Mouse (Mus musculus) midbrain, embryonic 15.5 days (tissue): ENCODE results near the gene Fam3c. TPM values are rescaled to one million over a fixed set of nuclear protein-coding genes. Genes with fewer than 3 reads are reported as not detected.

Experiments used
- ATAC-seq: fragments of 200-750 bp; cut with Nextera tagmentation; replicated peaks from 2 replicates; pipeline ENCODE4 v1.8.0; 2017; ENCODE audit warnings: moderate TSS enrichment
- H3K27ac ChIP-seq: fragments of 300-500 bp; sonication (generic); 2 replicates; pipeline ENCODE4 v1.5.1; 2015; ENCODE audit warnings: mild to moderate bottlenecking, inconsistent platforms
- H3K27me3 ChIP-seq: fragments of 300-500 bp; sonication (generic); replicated peaks from 2 replicates; pipeline ENCODE4 v1.6.1; 2015; ENCODE audit warnings: inconsistent platforms
- H3K36me3 ChIP-seq: fragments of 300-500 bp; sonication (generic); replicated peaks from 2 replicates; pipeline ENCODE4 v1.6.1; 2015; ENCODE audit warnings: inconsistent platforms
- H3K4me1 ChIP-seq: fragments of 300-500 bp; sonication (generic); 2 replicates; pipeline ENCODE4 v1.6.1; 2015; ENCODE audit warnings: inconsistent platforms
- H3K4me2 ChIP-seq: fragments of 300-500 bp; sonication (generic); 2 replicates; pipeline ENCODE4 v1.6.1; 2015; ENCODE audit warnings: inconsistent platforms, mild to moderate bottlenecking, moderate library complexity
- H3K4me3 ChIP-seq: fragments of 300-500 bp; sonication (generic); 2 replicates; pipeline ENCODE4 v1.5.1; 2015; ENCODE audit warnings: mild to moderate bottlenecking, inconsistent platforms
- H3K9ac ChIP-seq: fragments of 300-500 bp; sonication (generic); 2 replicates; pipeline ENCODE4 v1.6.1; 2015; ENCODE audit warnings: mild to moderate bottlenecking, inconsistent platforms
- H3K9me3 ChIP-seq: fragments of 300-500 bp; sonication (generic); 2 replicates; pipeline ENCODE4 v1.6.1; 2016; ENCODE audit warnings: inconsistent platforms
- WGBS: fragments of 180-500 bp; shearing (Covaris S2); methylation state at CpG from one replicate; pipeline ENCODE4 v1.1.7; 2015; ENCODE audit warnings: mixed read lengths; 5-methylcytosine and 5-hydroxymethylcytosine counted together
- polyA plus RNA-seq: library from polyadenylated mRNA; unstranded; fragments of >200 nt; fragmentation: Nextera tagmentation; extraction: Ambion mirVana; gene quantifications from 2 replicates; pipeline ENCODE4 v1.2.1, GENCODE M21; 2015

The Fam3c gene
- polyA plus RNA-seq, 1 experiment from 2014 or later: 77.8 TPM

DNA sequence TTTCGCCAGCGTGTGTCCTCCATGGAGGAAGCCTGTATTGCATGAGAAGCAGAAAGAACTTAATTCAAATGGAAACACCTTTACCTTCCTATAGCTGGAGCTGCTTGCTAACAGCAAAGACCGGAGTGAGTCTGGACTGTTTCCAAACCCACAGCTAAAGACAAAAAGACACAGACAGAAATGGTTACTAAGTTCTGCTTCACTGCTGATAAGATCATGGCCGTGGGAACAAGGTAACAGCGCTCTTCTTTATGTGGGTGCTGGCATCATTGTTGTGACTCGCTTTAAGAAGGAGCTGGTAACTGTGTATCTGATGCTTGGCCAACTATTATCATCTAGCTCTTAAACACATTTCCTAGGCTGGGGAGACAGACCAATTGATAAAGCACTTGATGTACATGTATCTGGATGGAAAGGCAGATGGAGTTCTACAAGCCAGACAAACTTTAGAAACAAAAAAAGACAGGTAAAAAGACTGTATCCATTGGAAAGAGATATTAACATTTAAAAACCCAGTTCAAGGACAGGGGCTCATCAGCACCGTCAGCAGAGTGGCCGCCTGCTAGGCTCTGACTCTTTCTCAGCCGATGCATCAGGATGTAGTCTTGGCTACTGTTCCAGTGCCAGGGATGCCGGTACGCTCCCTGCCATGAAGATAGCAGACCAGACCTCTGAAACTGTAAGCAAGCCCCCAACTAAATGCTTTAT, 6.4 kb downstream of the Fam3c start:
- Histone ChIP-seq H3K4me3 (no peak overlapping the region), H3K9me3 (no peaks in the 10 kb centered on the region), H3K4me1 (peaks cover 9% of the 10 kb centered on the region), H3K27me3 (no peaks in the 10 kb centered on the region), H3K36me3 (no peaks in the 10 kb centered on the region), H3K9ac (no peak overlapping the region), H3K27ac (no peak overlapping the region), H3K4me2 (no peak overlapping the region)
- WGBS: 89% methylated on average over 11 of the region's 11 CpGs
- no peak for ATAC-seq

DNA sequence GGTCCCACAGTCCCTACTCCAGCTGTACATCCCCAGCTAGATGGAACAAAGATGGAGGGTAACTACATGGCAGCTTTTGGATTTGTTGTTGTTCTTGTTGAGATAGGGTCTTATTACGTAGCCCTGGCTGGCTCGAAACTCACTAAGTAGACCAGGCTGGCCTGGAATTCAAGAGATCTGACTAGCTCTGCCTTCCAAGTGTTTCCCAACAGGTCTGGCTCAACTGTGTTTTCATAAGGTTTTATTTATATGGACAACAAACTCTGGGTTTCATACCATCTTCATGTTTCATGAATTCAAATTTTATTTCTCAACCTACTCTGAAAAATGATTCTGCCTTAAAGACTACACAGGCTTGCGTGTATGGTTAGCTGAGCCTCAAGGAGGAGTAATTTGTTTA, 7.1 kb downstream of the Fam3c start:
- H3K9me3 ChIP-seq: no peaks in the 10 kb centered on the region
- H3K4me3 ChIP-seq: no peak overlapping the region
- no peak overlapping the region for H3K27ac ChIP-seq
- H3K36me3 ChIP-seq: no peaks in the 10 kb centered on the region
- no peak for ATAC-seq
- WGBS: 96% methylated on average over 3 of the region's 3 CpGs
- H3K4me1 ChIP-seq: peaks cover 7% of the 10 kb centered on the region; the same call in 1 of the 2 replicates
- H3K27me3 ChIP-seq: no peaks in the 10 kb centered on the region
- H3K4me2 ChIP-seq: no peak overlapping the region
- no peak overlapping the region for H3K9ac ChIP-seq

DNA sequence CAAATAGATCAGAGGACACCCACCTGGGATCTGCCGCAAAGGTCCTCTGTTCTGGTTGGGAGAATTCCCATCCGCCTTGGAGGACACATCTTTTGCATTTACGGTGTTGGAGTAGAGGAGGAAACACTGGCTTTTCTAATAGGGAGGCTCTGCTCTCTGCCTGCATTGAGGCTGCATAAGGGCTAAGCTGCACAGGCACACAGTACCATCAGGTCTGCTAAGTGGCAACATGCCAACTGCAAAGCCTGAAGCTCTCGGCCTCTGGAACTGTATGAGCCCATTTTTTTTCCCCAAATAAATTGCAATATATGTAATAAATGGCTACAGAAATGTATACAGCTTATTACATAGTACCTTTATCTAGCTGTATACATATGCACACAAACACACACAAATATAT, 7.9 kb downstream of the Fam3c start:
- 71% methylated on average over 4 of the region's 4 CpGs for WGBS
- H3K27me3 ChIP-seq: no peaks in the 10 kb centered on the region
- H3K27ac ChIP-seq: no peak overlapping the region
- no peak overlapping the region for H3K9ac ChIP-seq
- no peaks in the 10 kb centered on the region for H3K36me3 ChIP-seq
- ATAC-seq: no peak
- no peaks in the 10 kb centered on the region for H3K9me3 ChIP-seq
- no peak overlapping the region for H3K4me2 ChIP-seq
- H3K4me3 ChIP-seq: no peak overlapping the region
- H3K4me1 ChIP-seq: peaks cover under 1% of the 10 kb centered on the region; the same call in 1 of the 2 replicates

DNA sequence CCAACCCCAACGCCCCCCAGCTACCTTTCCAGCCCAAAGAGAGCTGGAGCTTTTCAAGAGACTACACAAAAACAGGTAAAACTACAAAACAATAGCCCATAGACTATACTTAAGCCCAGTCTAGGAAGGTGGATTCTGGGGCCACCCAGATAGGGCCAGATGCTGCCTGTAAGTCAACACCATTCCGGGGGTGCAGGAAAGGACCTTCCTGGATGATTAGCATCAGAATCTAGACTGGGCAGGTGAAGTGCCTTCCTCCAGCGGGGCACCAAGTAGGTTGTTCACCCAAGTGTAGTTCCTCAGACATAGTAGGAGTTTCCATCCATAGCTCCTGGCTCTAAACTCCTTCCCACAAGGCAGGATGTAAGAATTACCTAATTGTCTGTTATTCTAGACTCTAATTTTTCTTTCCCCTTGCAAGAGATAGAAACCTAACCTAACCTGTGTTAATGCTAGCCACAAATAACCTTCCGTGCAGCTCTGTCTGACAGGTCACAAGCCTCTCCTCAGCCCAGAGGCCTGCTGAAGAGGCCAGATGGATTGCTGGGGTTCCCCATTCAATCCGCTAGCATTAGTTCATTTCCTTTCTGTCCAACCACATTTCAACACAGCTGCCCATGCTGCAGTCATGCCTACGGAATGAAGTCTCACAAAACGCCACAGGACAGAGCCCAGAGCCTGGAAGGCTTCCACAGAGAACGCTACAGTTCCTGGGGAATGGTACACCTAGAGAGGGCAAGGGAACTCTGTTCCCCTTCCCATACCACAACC, 8.7 kb downstream of the Fam3c start:
- Histone ChIP-seq H3K36me3 (no peaks in the 10 kb centered on the region), H3K27me3 (no peaks in the 10 kb centered on the region), H3K4me1 (no peaks in the 10 kb centered on the region), H3K9me3 (no peaks in the 10 kb centered on the region), H3K9ac (no peak overlapping the region), H3K27ac (no peak overlapping the region), H3K4me3 (no peak overlapping the region), H3K4me2 (no peak overlapping the region)
- WGBS: 83% methylated on average over 8 of the region's 8 CpGs
- ATAC-seq: no peak

DNA sequence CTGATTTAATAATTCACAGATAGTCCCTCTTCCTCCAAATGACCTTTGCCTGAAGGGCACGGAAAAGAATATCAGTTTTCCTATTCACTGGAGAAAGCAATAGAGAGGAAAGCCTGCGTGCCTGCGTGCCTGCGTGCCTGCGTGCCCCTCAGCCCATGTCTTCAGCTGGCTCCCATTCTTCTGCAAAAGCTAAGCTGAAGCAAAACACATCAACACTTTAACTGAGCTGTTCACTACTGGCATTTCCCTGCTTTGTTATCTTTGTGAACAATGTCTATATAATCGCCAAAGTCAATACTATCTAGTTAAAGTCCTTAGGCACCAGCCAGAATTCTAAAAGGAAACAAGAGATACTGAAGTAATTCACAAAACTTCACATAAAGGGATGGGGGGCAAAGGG, 11.6 kb downstream of the Fam3c start:
- no peak overlapping the region for H3K4me2 ChIP-seq
- no peaks in the 10 kb centered on the region for H3K36me3 ChIP-seq
- 52% methylated on average over 6 of the region's 6 CpGs for WGBS
- ATAC-seq: no peak
- no peak overlapping the region for H3K27ac ChIP-seq
- no peaks in the 10 kb centered on the region for H3K27me3 ChIP-seq
- no peaks in the 10 kb centered on the region for H3K9me3 ChIP-seq
- no peak overlapping the region for H3K9ac ChIP-seq
- H3K4me3 ChIP-seq: no peak overlapping the region
- no peaks in the 10 kb centered on the region for H3K4me1 ChIP-seq

DNA sequence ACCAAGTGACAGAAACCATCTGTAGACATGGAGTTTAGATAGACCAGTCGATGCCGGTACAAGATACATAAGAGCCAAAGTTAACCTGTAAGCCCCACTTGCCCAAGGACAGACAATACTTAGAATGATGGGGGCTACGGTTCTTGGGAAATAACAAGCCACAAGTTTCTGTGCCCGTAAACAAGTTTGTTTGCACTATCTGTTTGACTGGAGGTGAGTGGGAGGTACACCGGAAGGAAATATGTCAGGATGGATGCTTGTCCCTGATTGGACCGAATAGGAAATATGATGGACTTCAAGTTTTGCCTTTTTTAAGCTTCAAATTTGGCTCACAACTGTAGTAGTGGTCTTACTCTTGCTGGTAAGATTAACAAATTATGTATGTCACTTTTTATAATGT, 12.3 kb downstream of the Fam3c start:
- no peaks in the 10 kb centered on the region for H3K27me3 ChIP-seq
- H3K4me3 ChIP-seq: no peak overlapping the region
- no peaks in the 10 kb centered on the region for H3K9me3 ChIP-seq
- no peak for ATAC-seq
- no peak overlapping the region for H3K27ac ChIP-seq
- H3K4me2 ChIP-seq: no peak overlapping the region
- no peak overlapping the region for H3K9ac ChIP-seq
- no peaks in the 10 kb centered on the region for H3K4me1 ChIP-seq
- 95% methylated on average over 6 of the region's 6 CpGs for WGBS
- no peaks in the 10 kb centered on the region for H3K36me3 ChIP-seq

DNA sequence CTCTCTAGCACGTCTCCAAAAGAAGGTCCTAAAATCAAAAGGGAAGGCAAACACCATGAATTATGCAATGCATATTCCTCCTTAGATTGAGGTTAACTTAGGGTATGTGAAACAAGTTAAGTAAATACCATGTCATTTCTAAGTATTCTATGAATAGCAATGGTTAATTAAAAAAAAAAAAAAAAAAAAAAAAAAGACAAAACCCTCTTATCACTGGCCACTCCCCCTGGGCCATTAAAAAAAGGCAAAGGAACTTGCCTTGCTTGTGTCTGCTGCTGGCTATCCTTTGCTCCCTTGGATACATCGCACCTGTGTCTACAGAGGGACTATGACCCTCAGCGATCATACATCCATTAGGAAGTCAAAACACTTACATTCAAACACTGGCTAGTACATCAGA, 12.8 kb downstream of the Fam3c start:
- no peak overlapping the region for H3K27ac ChIP-seq
- no peak overlapping the region for H3K4me3 ChIP-seq
- H3K4me2 ChIP-seq: no peak overlapping the region
- H3K4me1 ChIP-seq: no peaks in the 10 kb centered on the region
- no peak overlapping the region for H3K9ac ChIP-seq
- H3K9me3 ChIP-seq: no peaks in the 10 kb centered on the region
- H3K36me3 ChIP-seq: no peaks in the 10 kb centered on the region
- WGBS: 90% methylated on average over 3 of the region's 3 CpGs
- ATAC-seq: no peak
- H3K27me3 ChIP-seq: no peaks in the 10 kb centered on the region

DNA sequence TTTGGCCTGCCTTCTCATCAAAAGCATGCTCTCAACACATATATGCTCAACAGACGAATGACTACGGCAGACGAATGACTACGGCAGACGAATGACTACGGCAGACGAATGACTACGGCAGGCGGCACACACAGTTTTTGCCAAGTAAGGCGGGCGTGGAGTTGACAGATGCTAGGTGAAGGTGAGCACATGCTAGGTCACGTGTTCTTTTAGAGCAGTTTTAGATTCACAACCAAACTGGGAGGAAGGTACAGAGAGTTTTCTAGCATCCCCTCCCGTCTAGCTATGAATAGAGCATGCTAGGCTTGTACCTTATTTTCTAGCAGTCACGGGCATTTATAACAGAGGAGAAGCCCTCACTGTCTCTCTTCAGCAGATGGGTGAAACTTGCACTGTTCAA, 15.3 kb downstream of the Fam3c start:
- Histone ChIP-seq H3K27ac (no peak overlapping the region), H3K9ac (no peak overlapping the region), H3K4me1 (no peaks in the 10 kb centered on the region), H3K27me3 (no peaks in the 10 kb centered on the region), H3K4me2 (no peak overlapping the region), H3K9me3 (no peaks in the 10 kb centered on the region), H3K36me3 (no peaks in the 10 kb centered on the region), H3K4me3 (no peak overlapping the region)
- no peak for ATAC-seq
- WGBS: 96% methylated on average over 14 of the region's 14 CpGs

DNA sequence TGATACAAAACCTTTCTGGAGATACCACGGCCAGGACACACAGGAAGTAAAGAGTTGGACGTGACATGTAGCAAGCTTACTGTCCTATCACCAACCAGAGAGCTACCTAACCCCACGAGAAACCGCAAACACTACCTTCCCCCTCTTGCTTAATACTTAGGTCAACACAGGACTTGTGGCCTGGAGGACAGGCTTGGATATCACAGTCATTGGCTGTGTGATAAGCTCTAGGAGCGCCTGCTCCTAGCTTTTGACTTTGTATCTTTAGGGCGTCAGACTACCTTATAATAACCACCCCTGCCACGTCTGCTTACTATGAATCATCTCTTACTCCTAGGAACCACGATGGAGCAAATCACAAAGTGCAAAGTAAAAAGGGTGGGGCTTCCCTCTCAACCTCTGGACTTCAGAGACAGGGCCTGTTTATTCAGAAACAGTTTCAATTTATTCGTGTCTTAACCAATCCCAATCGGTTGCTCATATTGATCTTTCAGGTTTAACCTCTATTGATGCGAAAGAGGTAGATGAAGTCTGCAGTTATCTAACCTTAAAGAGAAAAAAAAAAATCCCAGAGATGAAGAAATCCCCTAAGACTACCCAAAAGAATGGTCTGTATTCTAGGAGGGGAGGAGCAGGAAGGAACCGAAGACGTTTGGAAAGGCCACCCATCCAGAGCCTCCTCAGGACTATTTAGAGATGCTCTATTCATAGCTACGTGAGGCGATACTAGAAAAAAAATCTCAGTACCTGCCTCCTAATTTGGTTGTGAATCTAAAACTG, 16.1 kb downstream of the Fam3c start:
- no peak overlapping the region for H3K9ac ChIP-seq
- H3K36me3 ChIP-seq: no peaks in the 10 kb centered on the region
- no peak for ATAC-seq
- H3K27ac ChIP-seq: no peak overlapping the region
- no peak overlapping the region for H3K4me2 ChIP-seq
- no peaks in the 10 kb centered on the region for H3K27me3 ChIP-seq
- H3K9me3 ChIP-seq: no peaks in the 10 kb centered on the region
- H3K4me1 ChIP-seq: no peaks in the 10 kb centered on the region
- H3K4me3 ChIP-seq: no peak overlapping the region
- WGBS: 95% methylated on average over 15 of the region's 15 CpGs

DNA sequence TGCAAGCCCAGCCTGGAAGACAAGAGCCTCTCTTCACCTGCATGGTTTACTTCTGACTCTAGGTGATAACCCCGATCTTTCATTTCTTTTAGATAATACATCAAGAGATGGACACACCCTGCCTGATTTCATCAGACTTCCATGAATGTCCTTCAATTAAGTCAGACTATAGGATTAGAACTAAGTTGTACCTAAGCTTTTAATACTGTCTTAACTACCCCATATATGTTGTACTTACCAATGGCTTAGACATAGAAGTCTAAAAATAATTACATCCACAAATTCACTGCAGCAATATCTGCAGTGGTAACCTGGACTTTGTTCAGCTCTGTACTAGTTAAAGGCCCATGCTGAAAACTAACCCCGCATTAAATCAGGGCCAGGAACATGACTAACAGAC, 23.5 kb downstream of the Fam3c start:
- H3K27me3 ChIP-seq: no peaks in the 10 kb centered on the region
- H3K9ac ChIP-seq: no peak overlapping the region
- no peak overlapping the region for H3K4me3 ChIP-seq
- H3K27ac ChIP-seq: no peak overlapping the region
- no peaks in the 10 kb centered on the region for H3K4me1 ChIP-seq
- H3K9me3 ChIP-seq: no peaks in the 10 kb centered on the region
- H3K36me3 ChIP-seq: no peaks in the 10 kb centered on the region
- no peak for ATAC-seq
- no peak overlapping the region for H3K4me2 ChIP-seq
- 90% methylated on average over 2 of the region's 2 CpGs for WGBS

DNA sequence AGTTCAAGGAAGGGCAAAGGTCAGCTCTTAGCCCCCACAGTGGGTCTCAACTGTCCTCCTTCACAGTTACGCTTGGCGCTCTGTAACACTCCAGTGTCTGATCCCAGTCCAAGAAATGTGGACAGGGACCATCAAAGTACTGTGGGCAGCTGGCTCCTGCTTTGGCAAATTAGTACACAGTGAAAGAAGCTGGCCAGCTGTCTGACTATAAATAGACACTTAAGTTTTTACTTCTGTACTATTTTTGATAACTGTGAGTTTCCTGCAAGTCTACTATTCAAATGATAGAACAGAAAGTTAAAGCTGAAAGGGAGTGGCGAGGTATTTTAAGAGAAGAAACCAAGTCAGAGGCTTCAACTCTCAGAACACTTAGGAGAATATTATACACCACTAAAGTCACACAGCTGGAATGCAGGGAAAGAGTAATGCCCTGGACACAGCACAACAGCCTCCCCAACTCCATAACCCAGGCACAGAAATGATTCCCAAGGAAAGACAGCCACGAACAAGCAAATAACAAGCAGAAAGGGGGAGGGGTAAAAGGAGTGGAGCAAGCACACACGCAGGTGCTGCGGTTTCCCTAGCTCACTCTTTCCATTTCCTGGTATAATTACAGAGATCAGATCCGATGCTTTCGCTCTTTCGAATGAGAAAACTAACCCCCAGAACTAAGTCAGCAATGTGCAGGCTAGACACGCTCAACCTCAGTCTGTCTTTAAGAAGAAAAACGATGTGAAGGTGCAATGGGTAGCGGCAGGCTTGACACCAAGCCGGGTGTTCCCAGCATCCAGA, 25.7 kb downstream of the Fam3c start:
- H3K36me3 ChIP-seq: no peaks in the 10 kb centered on the region
- no peak for ATAC-seq
- H3K4me2 ChIP-seq: no peak overlapping the region
- no peaks in the 10 kb centered on the region for H3K9me3 ChIP-seq
- H3K27me3 ChIP-seq: no peaks in the 10 kb centered on the region
- H3K4me1 ChIP-seq: 0 out of 2 replicates have a peak, but pooled peaks cover 5% of the 10 kb centered on the region
- no peak overlapping the region for H3K4me3 ChIP-seq
- H3K27ac ChIP-seq: no peak overlapping the region
- H3K9ac ChIP-seq: no peak overlapping the region
- 92% methylated on average over 13 of the region's 13 CpGs for WGBS

DNA sequence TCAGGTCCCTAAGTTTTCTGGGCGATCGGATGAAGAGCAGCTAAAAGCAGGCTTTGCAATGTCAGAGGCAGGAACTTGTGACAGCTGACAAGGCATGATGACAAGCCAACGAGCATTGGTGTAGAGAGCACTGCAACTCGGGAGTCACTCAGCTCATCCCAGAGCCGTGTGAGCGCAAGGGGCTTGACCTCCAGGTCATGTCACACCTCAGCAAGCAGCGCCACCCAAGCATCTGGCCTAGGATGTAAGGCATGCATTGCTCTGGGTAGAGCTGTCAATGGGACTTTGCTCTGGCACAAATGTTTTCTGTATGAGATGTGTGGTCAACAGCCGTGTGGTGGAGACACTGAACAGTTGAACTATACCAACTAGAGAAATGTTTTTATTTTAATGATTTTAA, 28.1 kb downstream of the Fam3c start:
- no peak overlapping the region for H3K4me3 ChIP-seq
- no peaks in the 10 kb centered on the region for H3K36me3 ChIP-seq
- H3K4me2 ChIP-seq: no peak overlapping the region
- H3K4me1 ChIP-seq: 0 out of 2 replicates have a peak, but pooled peaks cover 5% of the 10 kb centered on the region
- H3K27me3 ChIP-seq: no peaks in the 10 kb centered on the region
- 70% methylated on average over 8 of the region's 8 CpGs for WGBS
- no peak overlapping the region for H3K9ac ChIP-seq
- no peaks in the 10 kb centered on the region for H3K9me3 ChIP-seq
- H3K27ac ChIP-seq: no peak overlapping the region
- ATAC-seq: no peak; the same call in 1 of the 2 replicates
